Mouse (Mus musculus) layer of hippocampus, adult 8-10 months (tissue): Measurements from ENCODE around the gene Ube2q2. TPM values are rescaled to one million over a fixed set of nuclear protein-coding genes. Genes with fewer than 3 reads are reported as not detected.
"Not testable (repeated sequence)": the region's sequence is repeated elsewhere in the genome, so short reads cannot be mapped to it uniquely, and the experiment has no call there.

ENCODE experiments used
- DNase-seq, 2 experiments: peaks; one replicate each; pipeline ENCODE4 v3.0.0; 2022; ENCODE audit warnings: low spot score in 2 of 2
- total RNA-seq, 4 experiments: library from RNA; stranded (reverse); gene quantifications; 2 replicates each; pipeline ENCODE4 v1.2.4; 2022

The Ube2q2 gene
- total RNA-seq, 4 experiments from 2014 or later = 61.2 to 77.8 (median 65.9) TPM

- no peak for DNase-seq
Measured at GRCm38 (mm10) chr9:55236235-55237165, 87.8 kb downstream of the Ube2q2 start.

- DNase-seq = no peak
Measured at GRCm38 (mm10) chr9:55240852-55241251, 92.2 kb downstream of the Ube2q2 start.

GRCm38 (mm10) chr9:55241863-55242685, 93.4 kb downstream of the Ube2q2 start:
- DNase-seq = no peak

- DNase-seq = no peak
Measured at GRCm38 (mm10) chr9:55243280-55243679, 94.6 kb downstream of the Ube2q2 start.

GRCm38 (mm10) chr9:55244079-55244478, 95.4 kb downstream of the Ube2q2 start:
- DNase-seq = no peak

GRCm38 (mm10) chr9:55245057-55245750, 96.5 kb downstream of the Ube2q2 start:
- not testable (repeated sequence) for DNase-seq

- no peak for DNase-seq
Measured at GRCm38 (mm10) chr9:55246440-55246839, 97.8 kb downstream of the Ube2q2 start.

- DNase-seq = no peak
Measured at GRCm38 (mm10) chr9:55246918-55247317, 98.3 kb downstream of the Ube2q2 start.

- no peak for DNase-seq
Measured at GRCm38 (mm10) chr9:55248465-55248864, 99.8 kb downstream of the Ube2q2 start.

GRCm38 (mm10) chr9:55250595-55251247, 102.1 kb downstream of the Ube2q2 start:
- no peak for DNase-seq

GRCm38 (mm10) chr9:55252097-55252496, 103.4 kb downstream of the Ube2q2 start:
- not testable (repeated sequence) for DNase-seq

GRCm38 (mm10) chr9:55253849-55254248, 105.2 kb downstream of the Ube2q2 start:
- no peak for DNase-seq

- no peak for DNase-seq
Measured at GRCm38 (mm10) chr9:55255056-55255455, 106.4 kb downstream of the Ube2q2 start.

GRCm38 (mm10) chr9:55255604-55256003, 107.0 kb downstream of the Ube2q2 start:
- no peak for DNase-seq

GRCm38 (mm10) chr9:55257105-55257504, 108.5 kb downstream of the Ube2q2 start:
- no peak for DNase-seq

Other genes starting within 250 kb of the Ube2q2 start
- gene Hykk, start 231.6 kb upstream of the Ube2q2 start, total RNA-seq = 1 to 10 TPM; 2.6 to 4.1 (median 3.2) TPM
- gene Psma4, start 198.1 kb upstream of the Ube2q2 start, total RNA-seq = 100 to 1,000 TPM; 114 to 128 (median 122) TPM
- under 1 TPM in 1 of 4 experiments, not detected in 3; 0.52 TPM for gene AY074887, start 197.9 kb upstream of the Ube2q2 start, total RNA-seq
- 1 to 10 TPM; 6.6 to 9.0 (median 7.2) TPM for gene Chrna5, start 168.0 kb upstream of the Ube2q2 start, total RNA-seq
- gene Chrna3, start 122.3 kb upstream of the Ube2q2 start, total RNA-seq = under 1 TPM; 0.12 to 0.48 (median 0.44) TPM
- gene Chrnb4, start 100.1 kb upstream of the Ube2q2 start, total RNA-seq = under 1 TPM in 3 of 4 experiments, not detected in 1; 0.20 to 0.52 (median 0.25) TPM
- gene Fbxo22, start 60.1 kb downstream of the Ube2q2 start, total RNA-seq = 10 to 100 TPM; 34.8 to 36.1 (median 35.6) TPM
- gene Nrg4, start 178.0 kb downstream of the Ube2q2 start, total RNA-seq = under 1 TPM in 3 of 4 experiments, not detected in 1; 0.33 to 0.93 (median 0.65) TPM
- 1 to 10 TPM; 5.8 to 7.7 (median 6.0) TPM for gene Tmem266, start 178.1 kb downstream of the Ube2q2 start, total RNA-seq